Mouse (Mus musculus): ENCODE data around the gene Samsn1. TPM values are rescaled to one million over a fixed set of nuclear protein-coding genes. Genes with fewer than 3 reads are reported as not detected.

The Samsn1 gene
- polyA plus RNA-seq, 1 experiment from 2014 or later, result 1.6 TPM

GRCm38 (mm10) chr16:75899885-75900620 is 122.0 kb downstream of the Samsn1 start:
- 91% methylated on average over 3 of the region's 3 CpGs for WGBS
- Histone ChIP-seq H3K36me3 (no peaks in the 10 kb centered on the region), H3K4me1 (replicated peaks) (no peaks in the 10 kb centered on the region), H3K27me3 (no peaks in the 10 kb centered on the region), H3K4me3 (no peak overlapping the region), H3K9ac (no peak overlapping the region), H3K9me3 (no peaks in the 10 kb centered on the region), H3K4me2 (no peak overlapping the region), H3K27ac (replicated peaks) (no peak overlapping the region)
- ATAC-seq (ENCODE audit: low FRiP score, low read depth), result no peak

GRCm38 (mm10) chr16:75897828-75898367 is 124.2 kb downstream of the Samsn1 start:
- Histone ChIP-seq H3K4me3 (no peak overlapping the region), H3K27ac (replicated peaks) (no peak overlapping the region), H3K4me1 (replicated peaks) (no peaks in the 10 kb centered on the region), H3K27me3 (no peaks in the 10 kb centered on the region), H3K4me2 (no peak overlapping the region), H3K9ac (no peak overlapping the region), H3K36me3 (no peaks in the 10 kb centered on the region), H3K9me3 (no peaks in the 10 kb centered on the region)
- ATAC-seq (ENCODE audit: low FRiP score, low read depth), result no peak
- 78% methylated on average over 4 of the region's 4 CpGs for WGBS

GRCm38 (mm10) chr16:75894263-75894901 is 127.7 kb downstream of the Samsn1 start:
- no peak for ATAC-seq (ENCODE audit: low FRiP score, low read depth)
- H3K9ac ChIP-seq, result no peak overlapping the region
- no peak overlapping the region for H3K27ac ChIP-seq (replicated peaks)
- H3K9me3 ChIP-seq, result no peaks in the 10 kb centered on the region
- no peak overlapping the region for H3K4me2 ChIP-seq
- no peak overlapping the region for H3K4me3 ChIP-seq
- H3K27me3 ChIP-seq, result no peaks in the 10 kb centered on the region
- no peaks in the 10 kb centered on the region for H3K36me3 ChIP-seq
- 90% methylated on average over 5 of the region's 5 CpGs for WGBS
- H3K4me1 ChIP-seq (replicated peaks), result no peaks in the 10 kb centered on the region

GRCm38 (mm10) chr16:75893470-75893869 is 128.6 kb downstream of the Samsn1 start:
- no peak overlapping the region for H3K4me3 ChIP-seq
- no peaks in the 10 kb centered on the region for H3K9me3 ChIP-seq
- no peak for ATAC-seq (ENCODE audit: low FRiP score, low read depth)
- no peak overlapping the region for H3K9ac ChIP-seq
- H3K27ac ChIP-seq (replicated peaks), result no peak overlapping the region
- H3K27me3 ChIP-seq, result no peaks in the 10 kb centered on the region
- no peaks in the 10 kb centered on the region for H3K36me3 ChIP-seq
- H3K4me1 ChIP-seq (replicated peaks), result no peaks in the 10 kb centered on the region
- no peak overlapping the region for H3K4me2 ChIP-seq
- 97% methylated on average over 1 of the region's 1 CpGs for WGBS

- WGBS, result 68% methylated on average over 6 of the region's 6 CpGs
- no peaks in the 10 kb centered on the region for H3K9me3 ChIP-seq
- H3K9ac ChIP-seq, result no peak overlapping the region
- no peaks in the 10 kb centered on the region for H3K27me3 ChIP-seq
- no peak for ATAC-seq (ENCODE audit: low FRiP score, low read depth)
- H3K4me2 ChIP-seq, result no peak overlapping the region
- no peak overlapping the region for H3K4me3 ChIP-seq
- H3K27ac ChIP-seq (replicated peaks), result no peak overlapping the region
- no peaks in the 10 kb centered on the region for H3K36me3 ChIP-seq
- H3K4me1 ChIP-seq (replicated peaks), result no peaks in the 10 kb centered on the region
Observed at GRCm38 (mm10) chr16:75889081-75889646, 132.9 kb downstream of the Samsn1 start.

- ATAC-seq (ENCODE audit: low FRiP score, low read depth), result no peak
- no peak overlapping the region for H3K4me2 ChIP-seq
- no peak overlapping the region for H3K9ac ChIP-seq
- H3K9me3 ChIP-seq, result no peaks in the 10 kb centered on the region
- 86% methylated on average over 6 of the region's 6 CpGs for WGBS
- no peaks in the 10 kb centered on the region for H3K36me3 ChIP-seq
- H3K27ac ChIP-seq (replicated peaks), result no peak overlapping the region
- no peak overlapping the region for H3K4me3 ChIP-seq
- no peaks in the 10 kb centered on the region for H3K27me3 ChIP-seq
- H3K4me1 ChIP-seq (replicated peaks), result no peaks in the 10 kb centered on the region
Observed at GRCm38 (mm10) chr16:75887203-75887602, 134.9 kb downstream of the Samsn1 start.

- 77% methylated on average over 2 of the region's 2 CpGs for WGBS
- Histone ChIP-seq H3K4me3 (no peak overlapping the region), H3K27ac (replicated peaks) (no peak overlapping the region), H3K27me3 (no peaks in the 10 kb centered on the region), H3K4me1 (replicated peaks) (no peaks in the 10 kb centered on the region), H3K9me3 (no peaks in the 10 kb centered on the region), H3K4me2 (no peak overlapping the region), H3K36me3 (no peaks in the 10 kb centered on the region), H3K9ac (no peak overlapping the region)
- ATAC-seq (ENCODE audit: low FRiP score, low read depth), result no peak
Observed at GRCm38 (mm10) chr16:75878885-75879284, 143.2 kb downstream of the Samsn1 start.

GRCm38 (mm10) chr16:75877170-75877569 is 144.9 kb downstream of the Samsn1 start:
- Histone ChIP-seq H3K4me1 (replicated peaks) (no peaks in the 10 kb centered on the region), H3K4me2 (no peak overlapping the region), H3K4me3 (no peak overlapping the region), H3K9me3 (no peaks in the 10 kb centered on the region), H3K27ac (replicated peaks) (no peak overlapping the region), H3K9ac (no peak overlapping the region), H3K27me3 (no peaks in the 10 kb centered on the region), H3K36me3 (no peaks in the 10 kb centered on the region)
- ATAC-seq (ENCODE audit: low FRiP score, low read depth), result no peak
- 80% methylated on average over 3 of the region's 3 CpGs for WGBS

- Histone ChIP-seq H3K9ac (no peak overlapping the region), H3K4me1 (replicated peaks) (no peaks in the 10 kb centered on the region), H3K27me3 (no peaks in the 10 kb centered on the region), H3K36me3 (no peaks in the 10 kb centered on the region), H3K4me2 (no peak overlapping the region), H3K9me3 (no peaks in the 10 kb centered on the region), H3K4me3 (no peak overlapping the region), H3K27ac (replicated peaks) (no peak overlapping the region)
- WGBS, result 66% methylated on average over 4 of the region's 4 CpGs
- no peak for ATAC-seq (ENCODE audit: low FRiP score, low read depth)
Observed at GRCm38 (mm10) chr16:75875896-75876295, 146.2 kb downstream of the Samsn1 start.

GRCm38 (mm10) chr16:75874508-75874907 is 147.6 kb downstream of the Samsn1 start:
- H3K9ac ChIP-seq, result no peak overlapping the region
- ATAC-seq (ENCODE audit: low FRiP score, low read depth), result no peak
- no peaks in the 10 kb centered on the region for H3K27me3 ChIP-seq
- no peaks in the 10 kb centered on the region for H3K9me3 ChIP-seq
- H3K4me3 ChIP-seq, result no peak overlapping the region
- no peak overlapping the region for H3K4me2 ChIP-seq
- H3K36me3 ChIP-seq, result no peaks in the 10 kb centered on the region
- H3K4me1 ChIP-seq (replicated peaks), result no peaks in the 10 kb centered on the region
- H3K27ac ChIP-seq (replicated peaks), result no peak overlapping the region
- WGBS, result 97% methylated on average over 2 of the region's 2 CpGs

- WGBS, result 80% methylated on average over 8 of the region's 8 CpGs
- Histone ChIP-seq H3K36me3 (no peaks in the 10 kb centered on the region), H3K4me1 (replicated peaks) (no peaks in the 10 kb centered on the region), H3K9me3 (no peaks in the 10 kb centered on the region), H3K9ac (no peak overlapping the region), H3K27me3 (no peaks in the 10 kb centered on the region), H3K27ac (replicated peaks) (no peak overlapping the region), H3K4me3 (no peak overlapping the region), H3K4me2 (no peak overlapping the region)
- ATAC-seq (ENCODE audit: low FRiP score, low read depth), result no peak
Observed at GRCm38 (mm10) chr16:75872241-75872640, 149.8 kb downstream of the Samsn1 start.

GRCm38 (mm10) chr16:75867400-75867799 is 154.7 kb downstream of the Samsn1 start:
- no peaks in the 10 kb centered on the region for H3K27me3 ChIP-seq
- H3K4me2 ChIP-seq, result no peak overlapping the region
- no peak overlapping the region for H3K4me3 ChIP-seq
- 83% methylated on average over 6 of the region's 6 CpGs for WGBS
- H3K4me1 ChIP-seq (replicated peaks), result no peaks in the 10 kb centered on the region
- H3K9me3 ChIP-seq, result no peaks in the 10 kb centered on the region
- H3K27ac ChIP-seq (replicated peaks), result no peak overlapping the region
- no peak overlapping the region for H3K9ac ChIP-seq
- no peak for ATAC-seq (ENCODE audit: low FRiP score, low read depth)
- no peaks in the 10 kb centered on the region for H3K36me3 ChIP-seq
